Mouse (Mus musculus): ENCODE measurements around the gene Xylb. TPM values are rescaled to one million over a fixed set of nuclear protein-coding genes. Genes with fewer than 3 reads are reported as not detected.

Xylb gene
- total RNA-seq, 1 experiment, result 3.7 TPM

DNA sequence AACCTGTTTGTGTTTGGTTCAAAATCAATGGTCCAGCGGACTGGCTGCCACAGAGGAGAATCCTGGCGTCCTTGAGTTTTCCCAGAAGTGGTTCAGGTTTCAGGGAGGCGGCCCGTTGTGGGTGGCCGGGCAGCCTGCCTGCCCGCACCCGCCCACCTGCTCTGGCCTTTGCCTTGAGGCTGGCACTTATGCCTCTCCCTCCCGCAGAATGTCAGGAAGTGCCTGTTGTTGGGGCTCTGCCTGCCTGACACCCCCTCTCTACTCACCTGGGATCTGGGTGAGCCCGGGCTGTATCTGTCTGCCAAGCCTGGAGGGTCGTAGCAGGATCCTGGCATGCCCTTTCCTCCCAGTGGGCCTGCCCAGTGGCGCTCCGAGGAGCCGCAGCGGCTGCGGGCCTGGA, 50.7 kb downstream of the Xylb start:
- H3K36me3 ChIP-seq (ENCODE audit: control insufficient read depth, insufficient read depth, low read length, poor library complexity, severe bottlenecking), result peaks cover 2% of the 10 kb centered on the region
- no peak for TF ChIP-seq MAFK (IDR thresholded peaks at IDR 0.05; ENCODE audit: insufficient read depth, low read depth, low read length)
- H3K9ac ChIP-seq (ENCODE audit: insufficient read depth, low read depth, low read length, poor library complexity, severe bottlenecking), result no peak overlapping the region
- peaks cover 4 to 22% of the 10 kb centered on the region in 2 experiments; a peak in 2 of 4 replicates for H3K4me1 ChIP-seq (ENCODE audit: control insufficient read depth in 2 of 2, insufficient read depth in 2 of 2, low read length in 2 of 2, poor library complexity in 1 of 2)
- DNase-seq (ENCODE audit: low read depth, low spot score), result no peak
- no peak overlapping the region for H3K27ac ChIP-seq (ENCODE audit: insufficient read depth, low read depth, low read length, poor library complexity, severe bottlenecking)
- in situ Hi-C loops (cut with MboI; ENCODE audit: low sequenced_read_pairs in 2 of 2, unreplicated experiment in 2 of 2), result no loop called here
- H3K9me3 ChIP-seq (ENCODE audit: control insufficient read depth, insufficient read depth, low read depth, low read length), result no peaks in the 10 kb centered on the region
- no peak overlapping the region for H3K4me3 ChIP-seq (ENCODE audit: insufficient read depth in 1 of 2, low read depth in 1 of 2, low read length in 2 of 2, poor library complexity in 1 of 2, severe bottlenecking in 1 of 2)

DNA sequence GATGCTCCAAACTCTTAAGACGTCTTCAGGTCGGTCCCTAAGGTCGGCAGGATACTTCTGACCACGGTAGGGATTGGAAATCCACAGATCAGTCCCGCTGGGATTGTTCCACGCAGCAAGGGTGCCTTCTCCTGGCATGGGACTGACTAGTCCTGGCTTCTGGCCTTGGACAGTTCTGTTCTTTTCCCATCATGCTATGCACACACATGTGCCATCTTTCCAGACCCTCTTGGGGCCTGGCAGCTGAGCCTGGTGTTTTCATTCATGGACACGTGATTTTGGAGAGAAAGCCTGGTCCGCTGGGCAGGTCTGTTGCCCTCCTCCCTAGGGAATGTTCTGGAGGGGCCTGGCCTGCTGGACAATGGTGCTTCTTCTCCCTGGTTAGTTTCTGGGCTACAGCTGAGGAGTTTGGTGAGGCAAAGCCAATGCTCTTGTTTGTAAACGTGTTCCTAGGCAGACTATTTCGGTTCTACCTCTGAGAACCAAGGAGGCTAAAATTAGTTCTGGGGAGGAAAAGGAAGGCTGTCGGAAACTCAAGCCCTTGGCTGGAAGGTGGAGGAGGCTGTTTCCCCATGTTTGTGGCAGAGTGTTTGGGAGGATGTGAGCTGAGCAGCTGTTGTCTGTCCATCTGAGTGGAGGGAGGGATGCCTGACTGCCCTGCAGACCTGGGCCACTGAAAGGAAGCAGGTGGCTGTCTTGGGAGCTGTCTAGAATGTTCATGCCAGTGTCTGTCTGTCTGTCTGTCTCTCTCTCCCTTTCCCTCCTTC, 51.9 kb downstream of the Xylb start:
- TF ChIP-seq HCFC1 (IDR thresholded peaks at IDR 0.05; ENCODE audit: borderline replicate concordance, insufficient read depth, low read length), result no peak
- no peak for TF ChIP-seq ZNF384 (IDR thresholded peaks at IDR 0.05; ENCODE audit: low read depth, low read length)
- TF ChIP-seq ZC3H11A (IDR thresholded peaks at IDR 0.05; ENCODE audit: borderline replicate concordance, low read depth, low read length), result no peak
- no peak for TF ChIP-seq CHD2 (IDR thresholded peaks at IDR 0.05; ENCODE audit: low read depth, low read length)
- TF ChIP-seq MAFK (IDR thresholded peaks at IDR 0.05; ENCODE audit: insufficient read depth, low read depth, low read length), result no peak
- in situ Hi-C loops (cut with MboI; ENCODE audit: low sequenced_read_pairs in 2 of 2, unreplicated experiment in 2 of 2), result no loop called here
- Histone ChIP-seq H3K36me3 (ENCODE audit: control insufficient read depth, insufficient read depth, low read length, poor library complexity, severe bottlenecking) (peaks cover 2% of the 10 kb centered on the region), H3K4me3 (ENCODE audit: insufficient read depth in 1 of 2, low read depth in 1 of 2, low read length in 2 of 2, poor library complexity in 1 of 2, severe bottlenecking in 1 of 2) (no peak overlapping the region), H3K4me1 (ENCODE audit: control insufficient read depth in 2 of 2, insufficient read depth in 2 of 2, low read length in 2 of 2, poor library complexity in 1 of 2) (peaks cover 4 to 19% of the 10 kb centered on the region in 2 experiments; a peak in 2 of 4 replicates), H3K9ac (ENCODE audit: insufficient read depth, low read depth, low read length, poor library complexity, severe bottlenecking) (no peak overlapping the region), H3K9me3 (ENCODE audit: control insufficient read depth, insufficient read depth, low read depth, low read length) (no peaks in the 10 kb centered on the region), H3K27ac (ENCODE audit: insufficient read depth, low read depth, low read length, poor library complexity, severe bottlenecking) (no peak overlapping the region)
- no peak for DNase-seq (ENCODE audit: low read depth, low spot score)

GRCm38 (mm10) chr9:119409864-119410263, 52.7 kb downstream of the Xylb start:
- Histone ChIP-seq H3K36me3 (ENCODE audit: control insufficient read depth, insufficient read depth, low read length, poor library complexity, severe bottlenecking) (peaks cover 2% of the 10 kb centered on the region; the same call in 1 of the 2 replicates), H3K9me3 (ENCODE audit: control insufficient read depth, insufficient read depth, low read depth, low read length) (no peaks in the 10 kb centered on the region), H3K27ac (ENCODE audit: insufficient read depth, low read depth, low read length, poor library complexity, severe bottlenecking) (no peak overlapping the region), H3K9ac (ENCODE audit: insufficient read depth, low read depth, low read length, poor library complexity, severe bottlenecking) (no peak overlapping the region), H3K4me1 (ENCODE audit: control insufficient read depth in 2 of 2, insufficient read depth in 2 of 2, low read length in 2 of 2, poor library complexity in 1 of 2) (peaks cover 4 to 18% of the 10 kb centered on the region in 2 experiments; a peak in 2 of 4 replicates), H3K4me3 (ENCODE audit: insufficient read depth in 1 of 2, low read depth in 1 of 2, low read length in 2 of 2, poor library complexity in 1 of 2, severe bottlenecking in 1 of 2) (no peak overlapping the region)
- TF ChIP-seq CHD2 (IDR thresholded peaks at IDR 0.05; ENCODE audit: low read depth, low read length) (no peak), ZNF384 (IDR thresholded peaks at IDR 0.05; ENCODE audit: low read depth, low read length) (no peak)
- in situ Hi-C loops (cut with MboI; ENCODE audit: low sequenced_read_pairs in 2 of 2, unreplicated experiment in 2 of 2), result no loop called here
- no peak for DNase-seq (ENCODE audit: low read depth, low spot score)

DNA sequence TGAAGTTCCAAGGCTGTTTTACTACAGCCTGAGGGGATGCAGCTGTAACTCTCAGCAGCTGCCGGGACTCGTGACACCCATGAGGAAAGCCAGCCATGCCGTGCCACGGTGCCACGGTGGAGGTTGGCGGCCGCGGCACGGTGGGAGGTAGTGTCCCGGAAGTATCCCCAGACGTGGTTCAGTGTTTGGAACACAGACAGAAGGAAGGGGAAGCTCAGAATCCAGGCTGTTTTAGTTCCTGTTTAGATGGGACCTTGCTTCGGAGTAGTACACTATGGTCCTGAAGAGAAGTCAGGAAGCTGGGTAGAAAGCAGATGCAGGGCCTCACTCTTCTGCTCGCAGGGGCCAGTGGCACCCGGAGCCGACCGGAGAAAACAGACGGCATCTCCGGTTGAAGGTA, 60.8 kb downstream of the Xylb start:
- H3K9me3 ChIP-seq (ENCODE audit: control insufficient read depth, insufficient read depth, low read depth, low read length), result no peaks in the 10 kb centered on the region
- no peaks in the 10 kb centered on the region for H3K36me3 ChIP-seq (ENCODE audit: control insufficient read depth, insufficient read depth, low read length, poor library complexity, severe bottlenecking)
- no peak for DNase-seq (ENCODE audit: low read depth, low spot score)
- in situ Hi-C loops (cut with MboI; ENCODE audit: low sequenced_read_pairs in 2 of 2, unreplicated experiment in 2 of 2), result no loop called here
- H3K9ac ChIP-seq (ENCODE audit: insufficient read depth, low read depth, low read length, poor library complexity, severe bottlenecking), result no peak overlapping the region
- peaks cover 0 to 6% of the 10 kb centered on the region in 2 experiments; a peak in 1 of 4 replicates for H3K4me1 ChIP-seq (ENCODE audit: control insufficient read depth in 2 of 2, insufficient read depth in 2 of 2, low read length in 2 of 2, poor library complexity in 1 of 2)
- peak overlapping the region in 1 of 2 experiments; percentile 2; a peak in 2 of 4 replicates for H3K4me3 ChIP-seq (ENCODE audit: insufficient read depth in 1 of 2, low read depth in 1 of 2, low read length in 2 of 2, poor library complexity in 1 of 2, severe bottlenecking in 1 of 2)
- no peak overlapping the region for H3K27ac ChIP-seq (ENCODE audit: insufficient read depth, low read depth, low read length, poor library complexity, severe bottlenecking)
- TF ChIP-seq CHD2 (IDR thresholded peaks at IDR 0.05; ENCODE audit: low read depth, low read length) (no peak), ZNF384 (IDR thresholded peaks at IDR 0.05; ENCODE audit: low read depth, low read length) (no peak), HCFC1 (IDR thresholded peaks at IDR 0.05; ENCODE audit: borderline replicate concordance, insufficient read depth, low read length) (no peak), MAFK (IDR thresholded peaks at IDR 0.05; ENCODE audit: insufficient read depth, low read depth, low read length) (no peak), ZC3H11A (IDR thresholded peaks at IDR 0.05; ENCODE audit: borderline replicate concordance, low read depth, low read length) (no peak)
